Mouse (Mus musculus): ENCODE results near the gene Kcnd3.

- TF ChIP-seq CTCF (IDR thresholded peaks at IDR 0.05; ENCODE audit: low read depth) (no peak), EP300 (IDR thresholded peaks at IDR 0.05; ENCODE audit: low read depth) (no peak)
These were observed 46.6 kb upstream of the Kcnd3 start for GRCm38 (mm10) chr3:105405516-105405915.

Measured in liver, postnatal 0 days (tissue).